Mouse (Mus musculus): Measurements from ENCODE around the gene Klf13. TPM values are rescaled to one million over a fixed set of nuclear protein-coding genes. Genes with fewer than 3 reads are reported as not detected.

Gene Klf13
- 27.5 and 28.8 TPM in 2 replicates for polyA plus RNA-seq (2015; fragmentation: Nextera tagmentation; extraction: Ambion mirVana)

DNA sequence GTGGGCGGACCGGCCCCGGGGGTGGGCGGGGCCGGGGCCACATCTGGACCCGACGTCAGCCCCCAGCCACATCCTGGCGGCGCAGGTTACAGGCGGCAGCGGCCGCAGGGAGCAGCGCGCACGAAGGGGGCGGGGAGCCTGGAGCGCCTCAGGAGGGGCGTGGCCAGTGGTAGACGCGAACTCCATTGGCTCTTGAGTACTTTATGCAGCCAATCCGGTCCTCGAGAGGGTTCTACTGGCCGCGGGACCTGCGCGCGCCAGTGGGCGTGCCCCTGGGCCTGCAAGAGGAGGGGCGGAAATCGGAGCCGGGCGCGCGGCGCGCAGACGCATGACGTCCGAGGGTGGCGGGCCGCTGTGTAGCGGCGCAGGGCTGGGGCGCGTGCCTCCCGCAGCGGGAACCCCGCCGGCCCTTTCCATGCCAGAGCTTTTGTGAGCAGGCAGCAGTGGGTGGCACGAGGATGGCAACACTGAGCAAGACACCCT lies at the start of gene Klf13:
Gene Klf13 (minus strand): TSS at position 2 of the 483 bp plus-strand sequence.
- Histone ChIP-seq H3K27me3 (ENCODE audit: insufficient read depth, low read length) (no peaks in the 10 kb centered on the region), H3K4me1 (replicated peaks; ENCODE audit: insufficient read depth, low read length) (peaks cover 20% of the 10 kb centered on the region; the same call in 1 of the 2 replicates), H3K4me3 (replicated peaks; ENCODE audit: low read depth, low read length) (peak within 1 kb of the TSS; percentile 91), H3K4me2 (ENCODE audit: low read length) (peak within 1 kb of the TSS; percentile 92), H3K36me3 (ENCODE audit: insufficient read depth, low read length) (no peaks in the 10 kb centered on the region), H3K9ac (ENCODE audit: low read depth, low read length) (peak within 1 kb of the TSS; percentile 91), H3K27ac (peak within 1 kb of the TSS; percentile 97), H3K9me3 (replicated peaks; ENCODE audit: low read length) (no peaks in the 10 kb centered on the region)
- TF ChIP-seq CTCF (IDR thresholded peaks at IDR 0.05; ENCODE audit: low read depth) = no peak
- under 1% methylated on average over 50 of the region's 50 CpGs for WGBS
- ATAC-seq (replicated peaks; ENCODE audit: low FRiP score, low read depth) (peak; percentile 91), DNase-seq (ENCODE audit: low spot score) (peak; percentile 99)

GRCm38 (mm10) chr7:63988391-63988790 lies 49.7 kb upstream of the Klf13 start:
- ATAC-seq (replicated peaks; ENCODE audit: low FRiP score, low read depth) (no peak), DNase-seq (ENCODE audit: low spot score) (no peak)
- no peaks in the 10 kb centered on the region for H3K9me3 ChIP-seq (replicated peaks; ENCODE audit: low read length)
- no peaks in the 10 kb centered on the region for H3K27me3 ChIP-seq (ENCODE audit: insufficient read depth, low read length)
- no peak overlapping the region for H3K4me2 ChIP-seq (ENCODE audit: low read length)
- WGBS = 86% methylated on average over 2 of the region's 2 CpGs
- H3K4me3 ChIP-seq (replicated peaks; ENCODE audit: low read depth, low read length) = no peak overlapping the region
- H3K36me3 ChIP-seq (ENCODE audit: insufficient read depth, low read length) = no peaks in the 10 kb centered on the region
- no peak overlapping the region for H3K27ac ChIP-seq
- H3K4me1 ChIP-seq (replicated peaks; ENCODE audit: insufficient read depth, low read length) = no peaks in the 10 kb centered on the region
- TF ChIP-seq CTCF (IDR thresholded peaks at IDR 0.05; ENCODE audit: low read depth) = no peak
- no peak overlapping the region for H3K9ac ChIP-seq (ENCODE audit: low read depth, low read length)

DNA sequence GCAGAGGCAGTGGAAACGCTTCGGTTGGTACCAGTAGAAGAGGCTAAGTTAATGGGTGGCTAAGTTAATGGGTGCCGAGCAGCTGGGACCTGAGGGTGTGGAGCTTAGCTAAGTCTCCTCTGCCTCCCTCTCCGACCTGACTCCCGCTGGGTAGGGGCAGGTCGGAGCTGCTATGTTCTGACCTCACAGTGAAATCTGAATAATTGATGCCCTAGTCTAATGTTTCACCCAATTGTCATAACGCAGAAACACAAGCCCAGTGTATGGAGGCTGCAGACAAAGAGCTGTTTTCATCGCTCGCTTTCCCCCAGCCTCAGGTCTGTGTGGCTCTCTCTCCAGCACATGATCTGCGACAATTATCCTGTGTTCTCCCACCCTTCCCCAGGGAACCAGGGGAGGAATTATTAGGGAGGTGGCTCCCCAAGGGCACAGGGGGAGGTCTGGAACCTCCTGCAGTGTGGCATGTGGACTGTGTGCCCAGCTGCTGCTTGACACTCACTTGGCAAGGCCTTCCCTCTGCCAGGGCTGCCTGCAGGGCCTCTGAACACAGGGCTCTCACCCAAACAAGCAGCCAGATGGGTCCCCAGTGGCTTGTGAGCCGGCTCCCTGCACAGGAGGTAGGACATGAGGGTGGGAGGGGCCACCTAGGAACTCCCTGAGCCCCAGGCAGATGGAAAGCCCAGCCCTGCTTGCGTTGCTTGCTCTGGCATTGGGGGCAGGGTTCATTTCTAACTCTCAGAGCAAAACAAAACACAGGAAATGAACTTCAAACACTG lies 47.9 kb upstream of the Klf13 start:
- Histone ChIP-seq H3K4me3 (replicated peaks; ENCODE audit: low read depth, low read length) (no peak overlapping the region), H3K36me3 (ENCODE audit: insufficient read depth, low read length) (no peaks in the 10 kb centered on the region), H3K27me3 (ENCODE audit: insufficient read depth, low read length) (no peaks in the 10 kb centered on the region), H3K4me2 (ENCODE audit: low read length) (0 out of 2 replicates have a peak overlapping the region, but pooled peaks have one; percentile 12), H3K9ac (ENCODE audit: low read depth, low read length) (no peak overlapping the region), H3K27ac (peak overlapping the region; percentile 81), H3K4me1 (replicated peaks; ENCODE audit: insufficient read depth, low read length) (no peaks in the 10 kb centered on the region), H3K9me3 (replicated peaks; ENCODE audit: low read length) (no peaks in the 10 kb centered on the region)
- DNase-seq (ENCODE audit: low spot score) (peak; percentile 58), ATAC-seq (replicated peaks; ENCODE audit: low FRiP score, low read depth) (peak; percentile 93)
- TF ChIP-seq CTCF (IDR thresholded peaks at IDR 0.05; ENCODE audit: low read depth) = no peak
- WGBS = 30% methylated on average over 12 of the region's 12 CpGs

GRCm38 (mm10) chr7:63985696-63986406 lies 47.1 kb upstream of the Klf13 start:
- H3K9ac ChIP-seq (ENCODE audit: low read depth, low read length) = no peak overlapping the region
- no peaks in the 10 kb centered on the region for H3K36me3 ChIP-seq (ENCODE audit: insufficient read depth, low read length)
- 70% methylated on average over 9 of the region's 9 CpGs for WGBS
- no peak overlapping the region for H3K4me2 ChIP-seq (ENCODE audit: low read length)
- H3K4me1 ChIP-seq (replicated peaks; ENCODE audit: insufficient read depth, low read length) = no peaks in the 10 kb centered on the region
- no peak for TF ChIP-seq CTCF (IDR thresholded peaks at IDR 0.05; ENCODE audit: low read depth)
- no peak overlapping the region for H3K4me3 ChIP-seq (replicated peaks; ENCODE audit: low read depth, low read length)
- no peak overlapping the region for H3K27ac ChIP-seq
- H3K27me3 ChIP-seq (ENCODE audit: insufficient read depth, low read length) = no peaks in the 10 kb centered on the region
- ATAC-seq (replicated peaks; ENCODE audit: low FRiP score, low read depth) (no peak; the same call in none of the 2 replicates), DNase-seq (ENCODE audit: low spot score) (no peak)
- H3K9me3 ChIP-seq (replicated peaks; ENCODE audit: low read length) = no peaks in the 10 kb centered on the region

DNA sequence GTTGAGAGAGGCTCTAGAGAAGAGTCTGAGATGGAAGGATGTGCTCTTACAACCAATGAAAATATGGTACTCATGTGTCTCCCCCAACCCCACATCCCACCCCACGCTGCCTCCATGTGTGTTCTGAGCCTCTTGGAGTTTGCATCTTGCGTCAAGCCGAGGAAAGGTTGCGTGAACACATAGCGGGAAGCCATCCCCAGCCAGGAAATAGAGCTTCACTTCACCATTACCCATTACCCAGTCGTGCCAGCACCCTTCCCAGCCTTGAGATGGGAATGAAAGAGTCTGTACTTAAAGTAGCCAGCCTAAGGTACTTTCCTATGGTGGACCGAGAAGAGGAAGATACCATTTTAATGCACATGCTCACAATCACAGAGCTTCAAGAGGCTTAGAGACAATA lies 46.6 kb upstream of the Klf13 start:
- no peak for DNase-seq (ENCODE audit: low spot score)
- 85% methylated on average over 7 of the region's 7 CpGs for WGBS
- H3K27me3 ChIP-seq (ENCODE audit: insufficient read depth, low read length) = no peaks in the 10 kb centered on the region
- no peaks in the 10 kb centered on the region for H3K36me3 ChIP-seq (ENCODE audit: insufficient read depth, low read length)
- H3K4me2 ChIP-seq (ENCODE audit: low read length) = no peak overlapping the region
- H3K27ac ChIP-seq = no peak overlapping the region
- ATAC-seq (replicated peaks; ENCODE audit: low FRiP score, low read depth) = no peak
- H3K4me1 ChIP-seq (replicated peaks; ENCODE audit: insufficient read depth, low read length) = no peaks in the 10 kb centered on the region
- H3K9me3 ChIP-seq (replicated peaks; ENCODE audit: low read length) = no peaks in the 10 kb centered on the region
- H3K4me3 ChIP-seq (replicated peaks; ENCODE audit: low read depth, low read length) = no peak overlapping the region
- TF ChIP-seq CTCF (IDR thresholded peaks at IDR 0.05; ENCODE audit: low read depth) = no peak
- H3K9ac ChIP-seq (ENCODE audit: low read depth, low read length) = no peak overlapping the region

DNA sequence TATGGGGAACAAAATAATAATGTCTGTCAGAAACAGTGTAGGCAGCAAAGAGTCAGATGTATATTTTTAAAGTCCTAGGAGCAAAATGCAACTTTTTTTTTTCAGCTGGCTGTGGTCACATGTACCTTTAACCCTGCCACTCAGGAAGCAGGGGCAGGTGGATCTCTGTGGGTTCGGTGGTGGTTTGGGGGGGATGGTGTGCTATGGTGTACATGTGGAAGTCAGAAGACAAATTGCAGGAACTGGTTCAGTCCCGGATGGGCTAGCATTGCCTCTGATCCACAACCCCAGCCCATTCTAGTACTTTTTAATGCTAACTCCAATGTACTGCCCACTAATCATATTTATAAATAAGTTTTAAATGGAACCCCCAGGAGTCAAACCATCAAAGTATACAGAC lies 45.6 kb upstream of the Klf13 start:
- H3K27ac ChIP-seq = no peak overlapping the region
- H3K4me3 ChIP-seq (replicated peaks; ENCODE audit: low read depth, low read length) = no peak overlapping the region
- H3K9me3 ChIP-seq (replicated peaks; ENCODE audit: low read length) = no peaks in the 10 kb centered on the region
- ATAC-seq (replicated peaks; ENCODE audit: low FRiP score, low read depth) = no peak
- H3K4me2 ChIP-seq (ENCODE audit: low read length) = no peak overlapping the region
- H3K9ac ChIP-seq (ENCODE audit: low read depth, low read length) = no peak overlapping the region
- H3K36me3 ChIP-seq (ENCODE audit: insufficient read depth, low read length) = no peaks in the 10 kb centered on the region
- H3K4me1 ChIP-seq (replicated peaks; ENCODE audit: insufficient read depth, low read length) = no peaks in the 10 kb centered on the region
- H3K27me3 ChIP-seq (ENCODE audit: insufficient read depth, low read length) = no peaks in the 10 kb centered on the region
- DNase-seq (ENCODE audit: low spot score) = no peak
- 73% methylated on average over 2 of the region's 2 CpGs for WGBS
- TF ChIP-seq CTCF (IDR thresholded peaks at IDR 0.05; ENCODE audit: low read depth) = no peak
